Mouse (Mus musculus) skeletal muscle tissue, adult 2 months (tissue): ENCODE measurements at regions not wholly inside any gene's neighbourhood (a gene's known extent, or its start where the extent isn't known, plus 50 kb on each side); places are given as distances from the start of the nearest gene placed in this dataset.

Experiments used
- DNase-seq: peaks from one replicate; pipeline ENCODE4 v3.0.0-alpha.2; 2012; ENCODE audit warnings: low read depth, low spot score

DNA sequence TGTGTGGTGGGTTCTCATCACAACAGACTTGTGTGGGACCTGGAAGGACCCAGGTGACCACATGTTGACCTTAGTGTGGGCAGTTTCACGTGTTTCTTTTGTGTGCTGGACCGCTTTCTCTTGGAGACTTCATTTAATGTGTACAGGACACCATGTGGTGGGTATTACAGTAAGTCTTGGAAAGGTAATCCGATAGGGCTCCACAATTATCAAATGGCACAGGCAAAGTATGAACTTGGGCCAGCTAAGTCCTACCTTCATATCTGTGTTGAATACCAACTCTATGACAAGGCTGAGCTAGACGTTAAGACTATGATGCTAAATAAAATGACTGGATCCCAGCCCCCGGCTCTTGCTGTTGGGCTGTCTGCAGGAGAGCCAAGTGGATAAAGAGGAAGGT lies 173.5 kb downstream of the 1500009L16Rik start:
- DNase-seq: no peak

DNA sequence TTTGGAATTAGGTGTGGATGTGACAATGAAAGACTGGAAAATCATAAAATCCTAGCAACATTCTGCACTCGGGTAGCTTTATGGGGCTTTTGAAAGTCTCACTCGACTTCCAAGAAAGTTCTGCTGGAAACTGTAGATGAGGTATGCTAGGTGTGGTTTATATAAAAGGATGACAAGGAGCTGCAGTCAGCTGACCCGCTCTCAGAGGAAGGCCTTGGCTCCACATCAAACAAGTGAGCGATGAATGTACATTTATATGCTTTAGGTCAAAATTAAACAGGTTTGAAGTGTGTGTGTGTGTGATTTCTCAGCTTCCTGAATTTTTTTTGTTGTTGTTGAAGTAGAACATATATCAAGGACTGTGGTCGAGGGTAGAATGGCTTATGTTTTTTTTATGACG lies 174.9 kb downstream of the 1500009L16Rik start:
- no peak for DNase-seq

DNA sequence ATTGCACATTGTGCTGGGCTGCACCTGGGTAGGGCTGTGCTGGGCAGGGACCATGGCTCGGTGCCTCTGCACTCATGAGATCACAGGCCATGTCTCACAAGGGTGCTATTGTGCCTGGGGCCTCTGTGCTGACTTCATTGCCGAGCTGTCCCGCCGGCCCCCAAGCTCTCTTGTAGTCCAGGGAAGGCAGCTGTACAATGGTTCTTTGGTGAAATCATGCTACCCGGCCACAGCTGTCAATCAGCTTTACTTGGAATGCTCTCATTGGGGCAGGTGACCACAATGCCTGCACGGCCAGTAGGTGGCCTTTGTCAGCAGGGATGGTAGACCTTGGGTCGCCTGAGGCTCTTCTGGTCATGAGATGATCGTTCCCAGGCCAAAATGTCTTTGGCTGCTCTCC lies 184.1 kb downstream of the 1500009L16Rik start:
- no peak for DNase-seq

DNA sequence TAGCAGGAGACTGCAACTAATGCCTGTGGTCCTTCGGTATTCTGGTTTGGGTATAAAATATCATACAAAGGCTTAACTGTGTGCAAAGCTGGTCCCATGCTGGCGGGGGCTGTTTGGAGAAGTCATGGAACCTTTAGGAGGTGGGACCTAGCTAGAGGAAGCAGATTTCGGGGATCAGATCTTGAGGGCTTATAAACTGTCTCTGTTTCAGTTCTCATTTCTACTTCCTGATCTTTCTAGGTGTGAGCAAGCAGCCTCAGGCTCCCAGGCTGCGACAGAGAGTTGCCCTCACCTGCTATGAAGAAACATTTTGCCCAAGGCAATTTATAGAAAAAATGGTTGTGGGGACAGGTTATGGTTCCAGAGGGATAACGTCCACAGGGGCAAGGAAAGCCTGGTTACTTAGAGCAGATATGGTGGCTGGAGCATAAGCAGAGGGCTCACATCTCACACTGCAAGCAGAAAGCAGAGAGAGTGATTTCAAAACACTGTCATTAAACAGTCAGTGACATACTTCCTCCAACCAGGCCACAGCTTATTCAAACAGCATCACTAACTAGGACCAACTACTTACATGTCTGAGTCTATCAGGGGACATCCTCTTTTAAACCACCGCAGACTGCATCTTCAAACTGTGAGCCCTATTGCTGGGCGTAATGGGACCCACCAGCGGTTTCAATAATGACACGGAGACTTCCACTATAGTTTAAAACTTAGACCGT lies 188.1 kb downstream of the 1500009L16Rik start:
- no peak for DNase-seq

DNA sequence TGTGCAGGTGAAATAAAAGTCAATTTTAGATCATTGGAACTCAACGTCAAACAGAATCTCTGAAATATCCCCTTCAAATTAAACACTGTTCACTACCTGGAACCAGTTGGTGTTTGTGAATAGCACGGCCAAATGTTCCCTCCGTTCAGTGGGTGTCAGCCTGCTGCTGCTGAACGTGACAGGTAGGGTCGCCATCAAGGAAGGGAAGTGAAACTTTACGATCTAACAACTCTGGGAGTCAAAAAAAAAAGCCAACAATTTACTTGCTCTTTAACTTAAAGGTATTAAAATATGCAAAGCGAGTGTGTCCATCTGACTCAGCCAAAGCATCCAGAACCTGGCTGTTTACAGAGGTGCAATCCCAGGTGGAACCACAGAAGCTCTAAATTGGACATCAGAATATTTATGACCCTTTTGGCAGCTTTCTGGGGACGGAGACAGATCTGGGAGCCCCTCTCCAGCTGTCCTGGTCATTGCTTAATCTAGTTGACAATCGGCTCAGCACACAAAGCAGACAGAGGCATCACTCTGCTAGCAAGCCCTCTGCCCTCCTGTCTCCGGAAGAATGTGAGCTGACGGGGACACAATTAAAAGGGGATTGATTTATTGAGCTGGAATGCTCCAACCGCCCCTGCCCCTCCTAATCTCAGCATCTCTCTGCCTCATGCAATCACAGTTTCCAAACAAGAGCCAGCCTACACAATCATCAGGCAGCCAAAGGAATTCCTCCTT lies 191.9 kb downstream of the 1500009L16Rik start:
- DNase-seq: no peak

DNA sequence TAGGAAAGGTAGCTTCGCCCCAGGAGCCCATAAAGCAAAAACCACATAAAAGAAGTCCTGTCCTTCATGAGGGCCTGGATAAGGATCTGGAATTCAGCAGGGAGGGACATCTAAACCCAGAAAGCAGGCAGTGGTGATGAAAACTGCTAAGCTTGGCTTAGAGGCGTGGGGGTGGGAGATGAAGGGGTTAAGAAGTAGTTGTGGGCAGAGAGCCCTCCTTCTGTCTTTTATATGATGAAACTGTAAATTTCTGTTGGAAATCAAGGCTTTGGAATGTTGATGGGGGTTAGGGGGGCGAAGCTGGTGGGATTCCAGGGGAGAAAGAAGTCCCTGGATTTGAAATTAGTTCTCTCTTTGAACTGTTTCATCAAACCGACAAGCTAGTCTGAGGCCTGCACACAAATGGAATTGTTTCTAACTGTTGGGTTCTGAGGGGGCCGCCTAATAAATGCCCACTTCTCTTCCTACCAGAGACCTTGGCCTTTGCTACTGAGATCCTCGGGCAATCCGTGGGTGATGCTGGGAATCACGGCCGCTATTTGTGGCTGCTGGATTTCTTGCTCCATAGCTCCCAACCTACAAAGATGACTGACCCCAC lies 192.6 kb downstream of the 1500009L16Rik start:
- DNase-seq: no peak

DNA sequence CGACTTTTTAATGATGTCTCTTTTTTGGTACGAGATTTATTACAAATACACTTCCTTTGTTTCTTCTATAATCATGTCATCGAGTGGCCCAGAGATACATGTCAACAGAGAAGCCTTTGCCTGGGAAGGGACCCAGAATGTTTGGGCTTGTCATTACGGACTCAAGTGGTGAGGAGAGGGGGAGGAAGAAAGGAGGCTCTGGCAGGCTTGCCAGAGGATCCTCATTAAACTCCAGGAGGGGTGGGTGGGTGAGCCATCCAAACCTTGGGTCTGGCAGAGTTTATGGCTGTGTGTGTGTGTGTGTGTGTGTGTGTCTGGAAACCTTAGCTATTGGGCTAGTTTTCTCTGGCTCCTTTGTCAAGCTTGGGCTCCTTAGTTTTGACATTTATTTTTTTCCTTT lies 204.3 kb downstream of the 1500009L16Rik start:
- peak; percentile 25 for DNase-seq

DNA sequence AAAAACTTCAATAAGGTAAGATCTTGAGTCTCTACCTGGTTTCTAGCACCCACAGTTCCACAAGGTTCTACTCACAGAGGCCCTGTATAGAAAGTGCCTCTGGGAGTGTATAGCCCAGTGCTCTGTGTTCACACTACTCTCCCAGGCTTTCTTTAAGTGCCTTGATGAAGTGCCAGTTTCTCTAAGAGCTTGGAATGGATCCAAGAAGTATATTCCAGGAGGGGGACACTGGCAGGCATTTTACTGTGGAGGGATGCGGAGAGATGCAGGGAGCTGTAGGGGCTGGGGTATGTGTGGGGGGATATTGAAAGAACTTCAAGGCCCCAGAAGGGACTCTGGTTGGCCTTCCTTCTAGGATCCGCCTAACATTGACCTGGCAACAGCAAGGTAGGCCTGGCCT lies 204.9 kb downstream of the 1500009L16Rik start:
- DNase-seq: no peak

DNA sequence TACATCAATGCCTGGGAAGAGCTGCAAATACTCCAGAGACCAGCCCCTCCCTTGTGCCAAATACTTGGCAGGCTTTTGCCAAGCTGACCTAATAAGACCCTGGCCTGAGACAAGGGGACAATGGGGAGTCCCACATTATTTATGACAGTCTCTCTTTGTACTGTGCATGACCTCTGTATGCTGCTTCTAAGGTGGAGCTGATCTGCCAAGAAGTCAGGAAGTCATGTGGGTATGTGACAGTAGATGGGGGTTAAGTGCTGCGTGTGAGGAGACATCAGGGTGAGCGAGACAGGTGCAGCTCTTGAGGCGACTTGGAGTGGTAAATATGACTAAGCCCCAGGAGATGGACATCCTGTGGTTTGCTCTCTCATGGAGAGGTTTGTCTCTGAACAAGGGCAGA lies 209.1 kb downstream of the 1500009L16Rik start:
- no peak for DNase-seq

DNA sequence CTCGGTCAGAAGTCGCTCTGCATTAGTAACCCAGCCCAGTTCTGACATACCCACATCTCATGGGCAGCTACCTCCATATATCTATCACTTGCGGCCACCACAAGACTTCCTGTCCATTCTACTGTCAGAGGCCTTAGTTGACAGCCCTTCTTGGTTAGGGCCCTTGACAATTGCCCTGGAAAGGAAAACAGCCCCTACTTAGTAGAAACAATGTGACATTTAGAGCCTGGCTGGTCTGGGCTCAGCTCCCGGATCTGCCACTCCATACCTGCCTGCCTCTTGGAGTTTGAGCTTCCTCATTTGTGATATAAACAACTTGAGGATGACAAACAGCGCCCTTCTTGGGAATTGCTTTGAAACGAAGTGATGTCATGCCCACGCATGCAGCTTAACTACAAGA lies 210.5 kb downstream of the 1500009L16Rik start:
- DNase-seq: no peak

DNA sequence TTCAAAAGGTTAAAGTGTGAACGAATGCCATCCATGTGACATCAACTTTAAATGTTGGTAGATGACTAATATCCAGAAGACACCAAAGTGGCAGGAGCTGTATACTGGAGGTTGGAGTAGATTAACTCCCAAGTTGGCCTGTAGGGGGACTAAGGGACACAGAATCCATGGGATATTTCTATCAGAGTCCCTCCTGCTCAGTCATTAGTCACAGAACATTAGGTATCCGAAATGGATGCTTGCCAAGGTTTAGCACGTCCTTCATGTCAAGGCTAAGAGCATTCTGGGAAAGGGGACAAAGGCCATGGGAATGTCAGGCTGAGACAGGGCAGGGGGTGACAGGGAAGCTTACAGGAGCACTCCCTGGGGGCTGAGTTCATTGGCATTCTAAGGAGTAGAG lies 211.8 kb downstream of the 1500009L16Rik start:
- no peak for DNase-seq

DNA sequence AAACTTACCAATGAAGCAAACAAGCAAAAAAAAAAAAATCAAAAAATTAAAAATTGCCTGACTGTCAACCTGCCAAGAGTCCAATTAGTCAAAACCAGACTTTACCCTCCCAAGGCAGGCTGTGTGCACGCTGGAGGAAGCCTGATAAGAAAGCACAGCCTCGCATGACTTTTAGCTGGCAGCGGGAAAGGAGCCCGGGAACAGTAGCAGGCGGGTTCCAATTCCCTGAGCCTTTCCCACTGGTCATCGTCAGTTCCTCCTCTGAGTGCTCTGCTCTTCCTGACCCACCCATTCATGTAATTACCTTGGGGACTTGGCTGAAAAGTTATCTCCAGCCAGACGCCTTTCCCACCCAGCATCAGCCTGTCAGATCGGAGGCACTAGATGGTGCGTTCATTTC lies 214.5 kb downstream of the 1500009L16Rik start:
- DNase-seq: peak; percentile 29

DNA sequence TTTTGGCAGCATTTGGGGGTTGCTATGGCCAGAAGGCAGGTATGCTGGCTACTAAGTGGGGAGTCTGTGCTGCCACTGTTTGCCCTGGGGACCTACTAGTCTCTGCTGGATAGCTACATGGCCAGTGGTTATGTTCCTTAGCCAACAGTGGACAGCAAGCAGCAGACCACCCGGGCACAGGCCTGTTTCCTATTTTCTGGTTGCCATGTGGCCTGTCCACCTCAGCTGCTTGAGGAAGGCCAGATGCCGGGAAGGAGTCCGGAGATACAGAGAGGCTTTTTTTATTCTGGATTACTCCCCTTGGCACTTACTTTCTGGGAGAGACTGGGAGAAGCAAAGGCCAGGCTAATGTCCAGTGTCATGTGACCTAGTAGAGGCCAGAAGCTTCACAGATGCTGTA lies 219.4 kb downstream of the 1500009L16Rik start:
- DNase-seq: peak; percentile 33

DNA sequence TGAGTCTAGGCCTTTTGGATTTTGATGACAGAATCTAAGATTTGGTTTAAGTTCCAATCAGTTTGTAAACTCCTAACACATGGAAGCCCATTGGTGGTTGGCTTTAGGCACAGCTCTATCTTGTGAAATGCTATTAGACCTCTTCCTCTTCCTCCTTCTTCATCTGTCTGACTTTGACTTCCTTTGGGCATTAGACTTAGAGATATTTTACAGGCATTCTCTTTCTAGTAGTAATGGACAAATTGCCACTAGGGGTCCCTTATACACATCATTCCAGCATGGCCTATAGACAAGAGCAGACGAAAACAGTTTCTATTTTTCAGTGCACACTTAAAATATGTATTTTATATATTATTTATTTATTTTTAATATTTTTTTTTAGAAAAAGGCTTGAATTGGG lies 221.5 kb downstream of the 1500009L16Rik start:
- no peak for DNase-seq

DNA sequence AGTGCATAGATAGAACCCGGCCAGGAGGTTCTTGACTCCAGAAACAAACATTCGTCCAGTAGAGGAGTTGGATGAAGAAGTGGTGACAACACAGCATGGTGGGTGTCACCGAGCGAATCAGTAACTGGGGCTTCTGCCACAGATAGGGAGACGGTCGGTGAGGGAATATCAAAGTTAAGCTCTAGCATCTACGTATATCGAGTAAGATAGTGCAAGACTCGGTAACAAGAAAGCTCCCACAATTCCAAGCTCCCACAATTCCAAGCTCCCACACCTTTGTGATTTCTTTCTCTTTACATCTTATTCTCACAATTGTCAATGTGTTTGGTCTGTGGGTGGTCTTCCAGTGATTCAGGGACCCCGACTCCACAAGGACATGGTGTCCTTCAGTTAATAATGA lies 222.2 kb downstream of the 1500009L16Rik start:
- DNase-seq: no peak

DNA sequence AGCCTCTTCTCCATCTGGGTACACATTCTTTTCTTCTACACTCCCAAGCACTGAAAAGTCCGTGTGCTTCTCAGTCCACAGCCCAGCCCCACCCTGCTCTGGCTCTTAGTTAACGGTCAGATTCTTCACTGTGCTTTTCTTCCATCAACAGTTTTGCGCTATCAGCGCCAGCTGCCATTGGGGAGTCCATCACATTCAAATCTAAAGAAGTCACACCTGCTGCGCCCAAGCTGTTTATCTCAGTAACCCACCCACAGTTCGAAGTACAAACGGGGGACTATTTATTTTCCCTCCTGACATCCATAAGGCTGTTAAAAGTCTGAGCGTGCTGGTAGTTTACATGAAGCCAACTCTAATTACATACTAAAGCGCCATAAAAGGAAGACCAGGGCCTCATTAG lies 222.8 kb downstream of the 1500009L16Rik start:
- no peak for DNase-seq

DNA sequence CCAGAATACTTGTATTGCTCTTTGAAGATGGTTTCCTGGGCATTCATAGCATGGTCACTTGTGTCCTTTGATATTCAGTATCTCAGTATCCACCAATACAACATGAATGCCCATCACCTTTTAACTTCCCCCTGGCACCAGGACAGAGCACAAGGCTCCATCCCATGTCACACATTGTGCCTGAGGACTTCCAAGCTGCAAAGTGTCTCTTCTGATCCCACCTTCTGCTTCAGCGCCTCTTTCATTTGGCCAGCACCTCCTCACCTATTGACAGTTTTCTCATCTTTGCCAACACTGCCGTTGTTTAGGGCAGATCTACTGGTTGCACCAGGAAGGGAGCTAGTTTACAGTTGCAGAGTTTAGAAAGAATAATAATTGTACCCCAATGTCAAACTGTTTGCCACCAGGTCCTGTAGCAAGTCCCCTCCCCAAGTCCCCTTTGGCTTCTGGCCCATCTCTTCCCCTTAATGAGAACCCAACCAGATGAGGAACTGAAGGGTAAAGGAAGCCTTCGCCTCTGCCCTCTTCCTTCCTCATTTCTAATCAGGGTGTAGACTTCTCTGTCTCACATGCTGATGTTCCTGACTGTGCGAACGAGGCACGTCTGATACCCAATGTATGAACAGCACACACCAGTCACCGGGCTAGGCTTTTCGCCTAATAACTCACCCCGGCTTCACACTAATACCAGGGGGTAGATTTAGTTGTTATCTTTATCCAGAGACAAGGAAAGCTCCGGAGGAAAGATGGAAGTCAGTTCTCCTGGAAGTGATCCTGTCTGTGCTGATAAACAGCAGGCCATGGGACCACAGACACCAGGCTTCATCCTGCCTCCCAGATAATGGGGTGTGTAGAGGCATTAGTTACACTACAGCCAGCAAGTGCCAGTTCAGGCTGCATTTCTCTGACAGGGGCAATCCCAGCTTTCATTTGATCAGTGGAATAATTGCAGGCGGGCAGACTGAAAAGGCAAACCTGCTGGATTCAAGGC lies 223.8 kb downstream of the 1500009L16Rik start:
- no peak for DNase-seq

DNA sequence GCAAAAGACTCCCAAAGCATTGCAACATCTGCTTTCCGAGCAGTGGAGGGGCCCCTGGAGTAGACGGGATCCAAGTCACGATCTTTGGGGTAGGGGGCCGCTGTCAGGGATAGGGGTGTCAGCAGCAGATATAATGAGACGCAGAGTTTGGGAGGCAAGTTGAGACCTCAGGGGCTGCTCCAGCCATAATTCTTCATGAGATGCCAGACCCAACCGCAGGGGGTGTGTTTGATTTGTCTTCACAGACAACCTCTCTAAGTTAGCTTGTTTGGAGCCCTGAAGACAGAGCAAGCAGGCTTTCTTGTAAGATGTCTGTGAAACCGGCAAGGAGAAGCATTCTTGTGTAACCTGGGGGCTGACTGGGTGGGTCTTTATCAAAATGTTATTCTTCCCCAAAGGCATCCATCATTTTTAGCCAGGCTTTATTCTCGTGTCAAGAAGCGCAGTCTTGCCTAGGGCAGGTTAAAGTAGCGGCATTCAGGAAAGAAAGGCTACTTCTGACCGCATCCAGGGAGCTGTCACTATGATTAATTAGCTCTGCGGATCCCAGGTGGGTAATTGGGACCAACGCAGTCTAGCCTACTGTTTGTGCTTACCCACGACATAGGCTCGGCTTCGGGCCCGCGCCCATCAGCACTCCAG lies 234.6 kb downstream of the 1500009L16Rik start:
- DNase-seq: no peak

DNA sequence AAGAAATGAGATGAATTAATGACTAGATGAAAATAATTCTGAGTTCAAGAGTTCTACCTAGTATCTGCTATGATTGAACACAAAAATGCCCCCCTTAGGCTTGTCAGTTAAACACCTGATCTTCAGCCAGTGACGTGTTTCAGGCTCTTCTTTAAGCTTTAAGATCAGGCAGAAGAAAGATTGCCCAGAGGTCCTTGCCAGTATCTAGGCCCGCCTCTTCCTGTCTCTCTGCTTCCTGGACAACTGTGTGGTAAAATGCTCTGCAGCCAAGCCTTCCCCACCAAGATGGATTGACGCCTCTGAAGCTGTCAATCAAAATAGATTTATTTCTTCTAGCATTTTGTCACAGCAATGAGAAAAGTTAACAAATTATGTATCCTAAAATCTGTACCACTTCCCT lies 235.7 kb downstream of the 1500009L16Rik start:
- no peak for DNase-seq

DNA sequence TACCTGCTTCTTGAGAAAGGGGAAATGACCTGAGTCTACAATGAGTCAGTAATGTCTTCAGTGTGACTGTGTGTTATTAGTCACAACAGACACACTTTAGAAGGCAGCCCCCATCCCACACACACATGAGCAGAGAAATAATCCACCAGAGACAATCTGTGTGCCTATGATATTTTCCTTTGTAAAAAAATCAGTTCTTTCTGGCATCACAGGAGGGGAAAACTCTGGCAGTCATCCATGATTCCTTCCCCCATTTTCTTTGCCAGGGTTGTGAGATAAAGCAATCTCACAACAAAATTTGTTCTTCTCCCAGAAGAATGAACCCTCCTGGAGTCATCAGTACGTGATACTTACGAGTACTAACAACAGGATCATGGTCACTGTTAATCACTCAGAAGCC lies 236.2 kb downstream of the 1500009L16Rik start:
- no peak for DNase-seq

DNA sequence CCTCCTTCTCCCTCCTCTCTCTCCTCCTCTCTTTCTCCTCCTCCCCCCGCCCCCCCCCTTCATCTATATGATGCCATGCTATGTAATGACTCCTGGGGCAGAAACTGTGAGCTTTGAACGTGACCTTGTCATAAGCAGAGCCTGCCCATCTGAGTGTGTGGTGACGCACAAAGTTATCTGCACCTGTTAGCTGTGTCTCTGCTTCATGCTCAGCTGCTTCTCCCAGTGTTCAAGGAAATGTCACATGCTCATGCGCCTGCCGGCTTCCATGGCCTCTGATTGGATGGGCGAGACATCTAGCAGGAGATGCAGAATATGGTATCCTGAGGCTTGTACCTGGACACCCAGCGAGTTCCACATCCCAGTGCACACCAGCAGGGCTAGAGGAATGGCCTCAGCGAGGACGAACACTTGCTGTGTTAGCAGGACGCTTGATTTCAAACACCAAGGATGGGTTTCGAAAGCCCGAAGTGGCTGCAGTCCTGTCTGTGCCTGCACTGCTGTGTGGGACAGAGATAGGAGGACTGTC lies 240.6 kb downstream of the 1500009L16Rik start:
- DNase-seq: no peak
